Mouse (Mus musculus): Measurements from ENCODE around the gene Cttn. TPM values are rescaled to one million over a fixed set of nuclear protein-coding genes. Genes with fewer than 3 reads are reported as not detected.

Cttn gene
- polyA plus RNA-seq, 1 experiment from 2014 or later: 34.1 TPM

DNA sequence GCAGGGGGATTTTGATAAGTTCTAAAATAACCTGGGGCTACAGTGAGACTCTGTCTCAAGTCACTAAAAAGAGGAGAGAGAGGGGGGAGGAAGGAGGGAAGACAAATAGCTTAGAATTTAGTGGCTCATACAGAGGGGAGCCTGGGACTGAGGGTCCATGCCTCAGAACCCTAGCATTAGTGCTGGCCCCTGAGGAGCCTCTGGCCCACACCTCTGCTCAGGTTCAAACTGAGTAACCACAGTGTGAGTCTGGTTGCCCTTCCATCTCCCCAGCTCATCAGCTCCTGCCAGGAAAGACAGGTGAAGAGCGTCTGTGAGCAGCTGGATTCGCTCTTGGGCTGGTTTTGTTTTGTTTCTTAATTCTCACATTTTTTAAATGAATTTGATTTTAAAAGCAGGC lies 53.6 kb downstream of the Cttn start:
- 68% methylated on average over 2 of the region's 2 CpGs for WGBS (ENCODE audit: insufficient replicate concordance)
- H3K27me3 ChIP-seq (ENCODE audit: control insufficient read depth, insufficient read depth, low read depth, low read length): 0 out of 2 replicates have a peak, but pooled peaks cover 2% of the 10 kb centered on the region

DNA sequence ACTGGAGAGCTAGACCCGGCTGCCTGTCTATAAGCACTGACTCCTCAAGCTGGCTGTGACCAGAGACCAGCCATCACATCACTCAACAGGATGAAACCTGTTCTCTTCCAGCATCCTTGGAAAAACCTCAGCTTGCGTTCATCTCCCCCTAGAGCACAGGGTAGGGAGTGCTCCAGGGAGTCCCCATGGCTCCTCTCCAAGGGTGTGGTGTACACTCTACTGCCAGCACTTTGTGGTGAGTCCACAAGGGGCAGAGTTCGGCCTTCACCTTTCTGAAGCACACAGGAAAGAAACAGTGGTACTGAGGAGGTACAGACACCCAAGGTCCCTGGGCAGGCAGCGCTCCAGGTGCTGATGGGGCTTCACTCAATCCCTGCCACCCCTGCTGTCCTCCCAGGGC lies 55.0 kb downstream of the Cttn start:
- Histone ChIP-seq H3K27me3 (ENCODE audit: control insufficient read depth, insufficient read depth, low read depth, low read length) (0 out of 2 replicates have a peak, but pooled peaks cover 2% of the 10 kb centered on the region), H3K9ac (ENCODE audit: low read depth, low read length) (no peak overlapping the region), H3K36me3 (ENCODE audit: control insufficient read depth, insufficient read depth) (no peaks in the 10 kb centered on the region), H3K27ac (ENCODE audit: low read length) (no peak overlapping the region), H3K9me3 (replicated peaks; ENCODE audit: control insufficient read depth, low read length) (no peaks in the 10 kb centered on the region), H3K4me1 (ENCODE audit: control insufficient read depth, low read depth, low read length) (no peaks in the 10 kb centered on the region), H3K4me3 (ENCODE audit: low read depth, low read length) (no peak overlapping the region), H3K4me2 (ENCODE audit: low read depth, low read length) (no peak overlapping the region)
- no peak for ATAC-seq (ENCODE audit: low read depth)
- 40% methylated on average over 4 of the region's 4 CpGs for WGBS (ENCODE audit: insufficient replicate concordance)

More for the DNA sequence above, 53.6 kb downstream of the Cttn start:
- H3K4me3 ChIP-seq (ENCODE audit: low read depth, low read length): no peak overlapping the region
- no peak overlapping the region for H3K27ac ChIP-seq (ENCODE audit: low read length)
- H3K36me3 ChIP-seq (ENCODE audit: control insufficient read depth, insufficient read depth): no peaks in the 10 kb centered on the region
- H3K9ac ChIP-seq (ENCODE audit: low read depth, low read length): no peak overlapping the region
- H3K4me1 ChIP-seq (ENCODE audit: control insufficient read depth, low read depth, low read length): no peaks in the 10 kb centered on the region
- H3K4me2 ChIP-seq (ENCODE audit: low read depth, low read length): no peak overlapping the region
- no peak for ATAC-seq (ENCODE audit: low read depth)
- no peaks in the 10 kb centered on the region for H3K9me3 ChIP-seq (replicated peaks; ENCODE audit: control insufficient read depth, low read length)

DNA sequence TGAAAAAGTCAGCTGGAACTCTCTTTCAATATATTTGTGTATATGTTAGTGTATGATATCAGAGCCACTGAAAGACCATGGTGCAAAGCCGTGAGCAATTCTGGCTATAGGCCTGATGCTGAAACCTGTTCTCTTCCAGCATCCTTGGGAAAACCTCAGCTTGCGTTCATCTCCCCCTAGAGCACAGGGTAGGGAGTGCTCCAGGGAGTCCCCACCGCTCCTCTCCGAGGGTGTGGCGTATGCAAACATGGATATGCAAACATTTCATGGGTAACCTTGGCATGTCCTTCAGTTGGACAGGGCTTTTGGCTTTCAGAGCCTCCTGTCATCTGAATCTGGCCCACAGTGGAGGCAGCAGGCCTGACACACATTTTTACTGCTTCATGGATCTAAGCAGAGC lies 56.2 kb downstream of the Cttn start:
- WGBS (ENCODE audit: insufficient replicate concordance): 57% methylated on average over 5 of the region's 5 CpGs
- ATAC-seq (ENCODE audit: low read depth): no peak
- Histone ChIP-seq H3K9me3 (replicated peaks; ENCODE audit: control insufficient read depth, low read length) (no peaks in the 10 kb centered on the region), H3K4me2 (ENCODE audit: low read depth, low read length) (no peak overlapping the region), H3K4me3 (ENCODE audit: low read depth, low read length) (no peak overlapping the region), H3K36me3 (ENCODE audit: control insufficient read depth, insufficient read depth) (no peaks in the 10 kb centered on the region), H3K4me1 (ENCODE audit: control insufficient read depth, low read depth, low read length) (no peaks in the 10 kb centered on the region), H3K9ac (ENCODE audit: low read depth, low read length) (no peak overlapping the region), H3K27me3 (ENCODE audit: control insufficient read depth, insufficient read depth, low read depth, low read length) (0 out of 2 replicates have a peak, but pooled peaks cover 2% of the 10 kb centered on the region), H3K27ac (ENCODE audit: low read length) (no peak overlapping the region)

DNA sequence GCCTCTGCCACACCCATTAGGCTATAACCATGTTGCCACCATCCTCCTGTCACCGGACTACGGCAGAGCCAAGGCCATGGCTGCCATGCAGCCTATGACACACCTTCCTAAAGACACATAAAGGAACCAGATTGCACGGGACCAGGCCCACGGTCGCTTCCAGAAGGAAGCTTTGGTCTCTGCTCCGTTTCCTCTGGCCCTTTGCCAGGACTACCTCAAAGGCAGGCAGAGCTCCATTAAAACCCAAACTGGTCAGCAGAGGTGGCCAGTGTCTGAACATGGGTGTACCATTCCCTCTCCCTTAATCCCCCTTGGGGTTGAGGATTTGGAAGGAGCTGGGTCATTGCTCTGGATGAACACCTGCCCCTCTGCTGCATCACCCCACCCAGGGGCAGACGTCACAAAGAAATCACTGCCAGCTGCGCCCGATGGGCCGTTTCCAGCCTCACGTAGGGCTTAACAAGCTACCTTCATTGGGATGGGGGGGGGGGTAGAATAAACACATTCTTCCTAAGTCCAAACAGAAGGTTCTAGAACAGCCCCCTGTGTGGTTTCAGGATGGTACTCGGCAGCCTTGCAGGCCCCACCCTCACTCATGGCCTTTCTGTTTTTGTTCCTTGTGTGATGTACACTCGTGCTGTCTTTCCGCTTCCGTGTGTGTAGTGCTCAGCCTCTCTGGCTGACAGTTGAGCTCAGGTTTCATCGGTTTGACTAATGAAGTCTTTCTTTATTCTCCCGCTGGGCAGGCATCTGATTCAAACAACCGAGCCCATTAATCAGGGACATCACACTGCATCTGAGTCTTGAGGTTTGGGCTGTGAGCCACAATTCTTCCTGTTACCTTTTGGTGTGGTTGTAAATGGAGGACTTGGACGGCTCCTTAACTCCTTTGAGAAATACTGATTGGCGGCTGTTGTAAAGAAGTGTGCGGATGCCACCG lies 58.6 kb downstream of the Cttn start:
- H3K27me3 ChIP-seq (ENCODE audit: control insufficient read depth, insufficient read depth, low read depth, low read length): 0 out of 2 replicates have a peak, but pooled peaks cover 2% of the 10 kb centered on the region
- no peaks in the 10 kb centered on the region for H3K9me3 ChIP-seq (replicated peaks; ENCODE audit: control insufficient read depth, low read length)
- H3K4me3 ChIP-seq (ENCODE audit: low read depth, low read length): no peak overlapping the region
- H3K27ac ChIP-seq (ENCODE audit: low read length): no peak overlapping the region
- H3K4me2 ChIP-seq (ENCODE audit: low read depth, low read length): no peak overlapping the region
- no peak for ATAC-seq (ENCODE audit: low read depth)
- H3K36me3 ChIP-seq (ENCODE audit: control insufficient read depth, insufficient read depth): no peaks in the 10 kb centered on the region
- 63% methylated on average over 22 of the region's 22 CpGs for WGBS (ENCODE audit: insufficient replicate concordance)
- no peak overlapping the region for H3K9ac ChIP-seq (ENCODE audit: low read depth, low read length)
- no peaks in the 10 kb centered on the region for H3K4me1 ChIP-seq (ENCODE audit: control insufficient read depth, low read depth, low read length)

DNA sequence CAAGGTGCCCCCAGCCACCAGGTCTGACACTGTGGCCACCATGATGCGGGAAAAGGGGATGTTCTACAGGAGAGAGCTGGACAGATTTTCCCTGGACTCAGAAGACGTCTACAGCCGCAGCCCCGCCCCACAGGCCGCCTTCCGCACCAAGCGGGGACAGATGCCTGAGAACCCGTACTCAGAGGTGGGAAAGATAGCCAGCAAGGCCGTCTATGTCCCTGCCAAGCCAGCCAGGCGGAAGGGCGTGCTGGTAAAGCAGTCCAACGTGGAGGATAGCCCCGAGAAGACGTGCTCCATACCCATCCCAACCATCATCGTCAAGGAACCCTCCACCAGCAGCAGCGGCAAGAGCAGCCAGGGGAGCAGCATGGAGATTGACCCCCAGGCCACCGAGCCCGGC lies 61.1 kb downstream of the Cttn start:
- H3K4me3 ChIP-seq (ENCODE audit: low read depth, low read length): no peak overlapping the region
- whole genome bisulfite sequencing (ENCODE audit: insufficient replicate concordance): 68% methylated on average over 18 of the region's 18 CpGs
- no peaks in the 10 kb centered on the region for H3K4me1 ChIP-seq (ENCODE audit: control insufficient read depth, low read depth, low read length)
- H3K27ac ChIP-seq (ENCODE audit: low read length): no peak overlapping the region
- ATAC-seq (ENCODE audit: low read depth): no peak
- no peaks in the 10 kb centered on the region for H3K36me3 ChIP-seq (ENCODE audit: control insufficient read depth, insufficient read depth)
- H3K4me2 ChIP-seq (ENCODE audit: low read depth, low read length): no peak overlapping the region
- H3K9me3 ChIP-seq (replicated peaks; ENCODE audit: control insufficient read depth, low read length): no peaks in the 10 kb centered on the region
- no peak overlapping the region for H3K9ac ChIP-seq (ENCODE audit: low read depth, low read length)
- H3K27me3 ChIP-seq (ENCODE audit: control insufficient read depth, insufficient read depth, low read depth, low read length): no peaks in the 10 kb centered on the region

DNA sequence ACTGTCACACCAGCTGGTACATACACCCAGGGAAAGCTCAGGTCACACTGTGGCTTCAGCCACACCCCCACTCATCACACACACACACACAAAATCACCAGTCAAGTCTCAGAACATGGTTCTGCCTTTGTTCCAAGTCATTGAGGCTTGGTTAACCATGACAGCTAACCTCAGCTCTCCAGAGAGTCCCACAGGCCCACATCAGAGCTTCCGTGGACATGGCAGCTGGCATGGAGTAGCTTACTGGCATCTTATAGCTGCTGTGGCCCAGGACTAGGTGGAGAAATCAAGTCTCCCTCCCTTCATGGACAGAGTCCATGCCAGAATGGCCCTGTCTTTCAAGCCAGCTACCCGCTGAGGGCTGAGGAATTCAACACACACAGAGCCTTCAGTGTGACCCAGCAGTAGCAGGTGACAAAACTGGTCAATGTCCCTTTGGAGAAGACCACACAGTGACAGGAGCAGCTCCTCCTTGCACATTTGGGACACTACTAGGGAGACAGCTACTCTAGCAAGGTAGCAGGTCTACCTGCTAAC lies 62.3 kb downstream of the Cttn start:
- Histone ChIP-seq H3K4me3 (ENCODE audit: low read depth, low read length) (no peak overlapping the region), H3K9ac (ENCODE audit: low read depth, low read length) (no peak overlapping the region), H3K4me1 (ENCODE audit: control insufficient read depth, low read depth, low read length) (no peaks in the 10 kb centered on the region), H3K27me3 (ENCODE audit: control insufficient read depth, insufficient read depth, low read depth, low read length) (no peaks in the 10 kb centered on the region), H3K27ac (ENCODE audit: low read length) (no peak overlapping the region), H3K4me2 (ENCODE audit: low read depth, low read length) (no peak overlapping the region), H3K36me3 (ENCODE audit: control insufficient read depth, insufficient read depth) (no peaks in the 10 kb centered on the region), H3K9me3 (replicated peaks; ENCODE audit: control insufficient read depth, low read length) (no peaks in the 10 kb centered on the region)
- WGBS (ENCODE audit: insufficient replicate concordance): 62% methylated on average over 2 of the region's 2 CpGs
- no peak for ATAC-seq (ENCODE audit: low read depth)

DNA sequence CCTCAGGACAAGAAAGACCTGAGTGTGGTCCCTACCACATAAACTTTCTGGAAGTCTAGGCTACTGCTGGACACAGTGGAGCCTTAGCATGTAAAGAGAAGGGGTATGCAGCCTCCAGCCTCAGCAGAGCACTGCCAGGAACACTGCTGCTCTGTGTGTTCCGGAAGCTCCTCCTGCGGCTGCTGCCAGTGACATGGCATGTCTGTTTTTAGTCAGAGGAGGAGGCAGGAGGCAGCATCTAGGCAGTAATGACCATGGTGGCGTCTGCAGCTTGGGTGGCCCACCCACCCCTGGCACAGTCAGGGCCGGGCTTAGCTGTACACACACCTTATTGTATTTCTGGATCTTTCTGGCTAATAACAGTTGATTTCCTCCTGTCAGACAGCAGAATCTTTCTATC lies 63.1 kb downstream of the Cttn start:
- Histone ChIP-seq H3K4me2 (ENCODE audit: low read depth, low read length) (no peak overlapping the region), H3K9ac (ENCODE audit: low read depth, low read length) (no peak overlapping the region), H3K36me3 (ENCODE audit: control insufficient read depth, insufficient read depth) (no peaks in the 10 kb centered on the region), H3K9me3 (replicated peaks; ENCODE audit: control insufficient read depth, low read length) (no peaks in the 10 kb centered on the region), H3K27ac (ENCODE audit: low read length) (no peak overlapping the region), H3K4me1 (ENCODE audit: control insufficient read depth, low read depth, low read length) (no peaks in the 10 kb centered on the region), H3K27me3 (ENCODE audit: control insufficient read depth, insufficient read depth, low read depth, low read length) (no peaks in the 10 kb centered on the region), H3K4me3 (ENCODE audit: low read depth, low read length) (no peak overlapping the region)
- no peak for ATAC-seq (ENCODE audit: low read depth)
- WGBS (ENCODE audit: insufficient replicate concordance): 46% methylated on average over 4 of the region's 4 CpGs

DNA sequence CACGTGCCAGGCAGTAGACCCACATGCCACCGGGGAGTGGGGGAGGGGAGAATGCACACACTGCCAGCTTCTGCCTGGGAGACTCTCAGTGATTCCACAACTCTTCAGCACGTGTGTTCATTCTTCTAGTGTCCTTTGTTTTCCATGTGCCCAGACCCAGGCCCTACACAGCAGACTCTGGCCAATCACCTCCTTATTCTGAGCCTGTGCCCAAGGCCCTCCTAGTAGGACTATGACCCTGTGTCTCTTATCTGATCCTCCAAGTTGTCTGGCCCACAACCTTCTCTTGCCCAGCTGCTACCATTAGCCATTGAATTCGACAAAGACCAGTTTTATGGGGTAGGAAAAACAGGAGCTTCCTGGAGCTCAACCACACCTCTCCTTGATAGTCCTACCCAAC lies 68.3 kb downstream of the Cttn start:
- Histone ChIP-seq H3K4me3 (ENCODE audit: low read depth, low read length) (no peak overlapping the region), H3K4me2 (ENCODE audit: low read depth, low read length) (no peak overlapping the region), H3K4me1 (ENCODE audit: control insufficient read depth, low read depth, low read length) (no peaks in the 10 kb centered on the region), H3K27ac (ENCODE audit: low read length) (no peak overlapping the region), H3K9me3 (replicated peaks; ENCODE audit: control insufficient read depth, low read length) (no peaks in the 10 kb centered on the region), H3K9ac (ENCODE audit: low read depth, low read length) (no peak overlapping the region), H3K27me3 (ENCODE audit: control insufficient read depth, insufficient read depth, low read depth, low read length) (no peaks in the 10 kb centered on the region), H3K36me3 (ENCODE audit: control insufficient read depth, insufficient read depth) (no peaks in the 10 kb centered on the region)
- ATAC-seq (ENCODE audit: low read depth): no peak
- WGBS (ENCODE audit: insufficient replicate concordance): 42% methylated on average over 4 of the region's 4 CpGs

DNA sequence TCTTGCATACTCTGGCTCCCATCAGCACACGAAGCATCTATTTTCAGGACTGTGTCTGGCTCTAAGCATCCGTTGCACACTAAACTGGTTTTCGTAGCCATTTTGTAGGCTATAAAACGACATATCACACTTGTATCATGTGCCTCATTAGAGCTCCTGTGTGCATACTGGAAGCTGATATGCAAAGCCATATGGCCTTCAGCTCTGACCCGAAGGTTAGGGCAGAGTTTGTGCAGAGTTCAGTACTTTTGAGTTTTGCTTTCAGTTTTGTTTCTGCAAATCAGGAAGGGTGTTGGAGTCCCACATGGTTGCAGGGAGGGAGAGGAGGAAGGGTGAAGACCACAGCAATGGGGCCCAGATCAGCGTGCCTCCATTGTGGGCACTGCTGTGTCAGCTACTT lies 79.1 kb downstream of the Cttn start:
- Histone ChIP-seq H3K4me2 (ENCODE audit: low read depth, low read length) (no peak overlapping the region), H3K4me3 (ENCODE audit: low read depth, low read length) (no peak overlapping the region), H3K9ac (ENCODE audit: low read depth, low read length) (no peak overlapping the region), H3K4me1 (ENCODE audit: control insufficient read depth, low read depth, low read length) (no peaks in the 10 kb centered on the region), H3K9me3 (replicated peaks; ENCODE audit: control insufficient read depth, low read length) (no peaks in the 10 kb centered on the region), H3K27me3 (ENCODE audit: control insufficient read depth, insufficient read depth, low read depth, low read length) (no peaks in the 10 kb centered on the region), H3K36me3 (ENCODE audit: control insufficient read depth, insufficient read depth) (no peaks in the 10 kb centered on the region), H3K27ac (ENCODE audit: low read length) (no peak overlapping the region)
- WGBS (ENCODE audit: insufficient replicate concordance): 56% methylated on average over 6 of the region's 6 CpGs
- no peak for ATAC-seq (ENCODE audit: low read depth)

Measured in liver, embryonic 16.5 days (tissue).